Mouse (Mus musculus) hindbrain, embryonic 12.5 days (tissue): ENCODE data around the gene Phox2b. TPM values are rescaled to one million over a fixed set of nuclear protein-coding genes. Genes with fewer than 3 reads are reported as not detected.

Source experiments
- ATAC-seq: fragments of 200-750 bp; cut with Nextera tagmentation; 2 replicates; pipeline ENCODE4 v1.8.0; 2017; ENCODE audit warnings: moderate TSS enrichment; ENCODE audit not compliant: low FRiP score
- H3K27ac ChIP-seq: fragments of 300-500 bp; sonication (generic); 2 replicates; pipeline ENCODE4 v1.5.1; 2016; ENCODE audit warnings: mild to moderate bottlenecking
- H3K27me3 ChIP-seq: fragments of 300-500 bp; sonication (generic); 2 replicates; pipeline ENCODE4 v1.6.1; 2016; ENCODE audit warnings: mild to moderate bottlenecking
- H3K36me3 ChIP-seq: fragments of 300-500 bp; sonication (generic); 2 replicates; pipeline ENCODE4 v1.6.1; 2016; ENCODE audit warnings: mild to moderate bottlenecking
- H3K4me1 ChIP-seq: fragments of 300-500 bp; sonication (generic); 2 replicates; pipeline ENCODE4 v1.6.1; 2016
- H3K4me2 ChIP-seq: fragments of 300-500 bp; sonication (generic); replicated peaks from 2 replicates; pipeline ENCODE4 v1.6.1; 2016; ENCODE audit warnings: mild to moderate bottlenecking
- H3K4me3 ChIP-seq: fragments of 300-500 bp; sonication (generic); 2 replicates; pipeline ENCODE4 v1.5.1; 2016; ENCODE audit warnings: mild to moderate bottlenecking
- H3K9ac ChIP-seq: fragments of 300-500 bp; sonication (generic); 2 replicates; pipeline ENCODE4 v1.6.1; 2016; ENCODE audit warnings: mild to moderate bottlenecking, moderate library complexity
- H3K9me3 ChIP-seq: fragments of 300-500 bp; sonication (generic); replicated peaks from 2 replicates; pipeline ENCODE4 v1.6.1; 2016; ENCODE audit warnings: mild to moderate bottlenecking
- WGBS: fragments of 180-500 bp; shearing (Covaris S2); methylation state at CpG from one replicate; pipeline ENCODE4 v1.1.7; 2016; 5-methylcytosine and 5-hydroxymethylcytosine counted together
- polyA plus RNA-seq: library from polyadenylated mRNA; unstranded; fragments of >200 nt; fragmentation: Nextera tagmentation; extraction: Ambion mirVana; gene quantifications from 2 replicates; pipeline ENCODE4 v1.2.1, GENCODE M21; 2016

Gene Phox2b
- 43.5 and 50.2 TPM in 2 replicates for polyA plus RNA-seq

- WGBS: under 1% methylated on average over 16 of the region's 16 CpGs
- Histone ChIP-seq H3K27ac (peak within 1 kb of the TSS; percentile 75), H3K4me1 (peaks cover 8% of the 10 kb centered on the region), H3K27me3 (peaks cover 91% of the 10 kb centered on the region), H3K9ac (0 out of 2 replicates have a peak within 1 kb of the TSS, but pooled peaks have one; percentile 23), H3K36me3 (no peaks in the 10 kb centered on the region), H3K9me3 (no peaks in the 10 kb centered on the region), H3K4me2 (no peak within 1 kb of the TSS), H3K4me3 (peak within 1 kb of the TSS; percentile 26)
- ATAC-seq: peak; percentile 51
Observed at GRCm38 (mm10) chr5:67098733-67099323, at the start of gene Phox2b. Phox2b (minus strand) TSS chr5:67099301.

- no peaks in the 10 kb centered on the region for H3K27me3 ChIP-seq
- no peak overlapping the region for H3K9ac ChIP-seq
- 65% methylated on average over 4 of the region's 4 CpGs for WGBS
- no peaks in the 10 kb centered on the region for H3K9me3 ChIP-seq
- H3K4me3 ChIP-seq: no peak overlapping the region
- H3K27ac ChIP-seq: no peak overlapping the region
- H3K36me3 ChIP-seq: no peaks in the 10 kb centered on the region
- peaks cover 18% of the 10 kb centered on the region for H3K4me1 ChIP-seq
- H3K4me2 ChIP-seq: no peak overlapping the region
- no peak for ATAC-seq
Observed at GRCm38 (mm10) chr5:67142622-67143021, 43.5 kb upstream of the Phox2b start.

- Histone ChIP-seq H3K4me3 (no peak overlapping the region), H3K27me3 (peaks cover 5% of the 10 kb centered on the region; the same call in 1 of the 2 replicates), H3K9me3 (no peaks in the 10 kb centered on the region), H3K4me2 (peak overlapping the region; percentile 40), H3K4me1 (peaks cover 23% of the 10 kb centered on the region), H3K36me3 (no peaks in the 10 kb centered on the region), H3K9ac (peak overlapping the region; percentile 42; the same call in 1 of the 2 replicates), H3K27ac (peak overlapping the region; percentile 58)
- peak; percentile 47 for ATAC-seq
- WGBS: 26% methylated on average over 25 of the region's 25 CpGs
Observed at GRCm38 (mm10) chr5:67139052-67140015, 40.2 kb upstream of the Phox2b start.

GRCm38 (mm10) chr5:67138643-67139042 is 39.5 kb upstream of the Phox2b start:
- H3K4me3 ChIP-seq: no peak overlapping the region
- H3K36me3 ChIP-seq: no peaks in the 10 kb centered on the region
- 12% methylated on average over 8 of the region's 8 CpGs for WGBS
- peak overlapping the region; percentile 58 for H3K27ac ChIP-seq
- no peaks in the 10 kb centered on the region for H3K9me3 ChIP-seq
- H3K27me3 ChIP-seq: peaks cover 5% of the 10 kb centered on the region; the same call in 1 of the 2 replicates
- H3K9ac ChIP-seq: no peak overlapping the region
- H3K4me2 ChIP-seq: peak overlapping the region; percentile 23; the same call in 1 of the 2 replicates
- ATAC-seq: peak; percentile 77
- H3K4me1 ChIP-seq: peaks cover 23% of the 10 kb centered on the region

GRCm38 (mm10) chr5:67134698-67135097 is 35.6 kb upstream of the Phox2b start:
- no peak for ATAC-seq
- no peak overlapping the region for H3K4me3 ChIP-seq
- H3K9ac ChIP-seq: no peak overlapping the region
- no peak overlapping the region for H3K4me2 ChIP-seq
- peaks cover 5% of the 10 kb centered on the region; the same call in 1 of the 2 replicates for H3K27me3 ChIP-seq
- no peaks in the 10 kb centered on the region for H3K9me3 ChIP-seq
- peaks cover 21% of the 10 kb centered on the region for H3K4me1 ChIP-seq
- WGBS: 46% methylated on average over 6 of the region's 6 CpGs
- no peaks in the 10 kb centered on the region for H3K36me3 ChIP-seq
- H3K27ac ChIP-seq: no peak overlapping the region

GRCm38 (mm10) chr5:67131671-67132070 is 32.6 kb upstream of the Phox2b start:
- H3K27me3 ChIP-seq: peaks cover 3% of the 10 kb centered on the region; the same call in 1 of the 2 replicates
- H3K9me3 ChIP-seq: no peaks in the 10 kb centered on the region
- ATAC-seq: no peak
- no peak overlapping the region for H3K4me2 ChIP-seq
- 71% methylated on average over 2 of the region's 2 CpGs for WGBS
- H3K27ac ChIP-seq: no peak overlapping the region
- no peaks in the 10 kb centered on the region for H3K36me3 ChIP-seq
- H3K4me1 ChIP-seq: peaks cover 5% of the 10 kb centered on the region
- H3K4me3 ChIP-seq: no peak overlapping the region
- H3K9ac ChIP-seq: no peak overlapping the region

GRCm38 (mm10) chr5:67106261-67106660 is 7.2 kb upstream of the Phox2b start:
- H3K27ac ChIP-seq: no peak overlapping the region
- 88% methylated on average over 2 of the region's 2 CpGs for WGBS
- no peaks in the 10 kb centered on the region for H3K4me1 ChIP-seq
- peaks cover 72% of the 10 kb centered on the region for H3K27me3 ChIP-seq
- H3K9me3 ChIP-seq: no peaks in the 10 kb centered on the region; the same call in 1 of the 2 replicates
- no peak overlapping the region for H3K4me3 ChIP-seq
- no peaks in the 10 kb centered on the region for H3K36me3 ChIP-seq
- no peak overlapping the region for H3K4me2 ChIP-seq
- H3K9ac ChIP-seq: no peak overlapping the region
- no peak for ATAC-seq

- H3K9ac ChIP-seq: no peak overlapping the region
- no peak overlapping the region for H3K27ac ChIP-seq
- no peak for ATAC-seq
- peaks cover 90% of the 10 kb centered on the region for H3K27me3 ChIP-seq
- no peaks in the 10 kb centered on the region for H3K36me3 ChIP-seq
- no peaks in the 10 kb centered on the region for H3K4me1 ChIP-seq
- H3K4me3 ChIP-seq: no peak overlapping the region
- H3K4me2 ChIP-seq: no peak overlapping the region
- H3K9me3 ChIP-seq: no peaks in the 10 kb centered on the region; the same call in 1 of the 2 replicates
- 2% methylated on average over 3 of the region's 3 CpGs for WGBS
Observed at GRCm38 (mm10) chr5:67103016-67103415, 3.9 kb upstream of the Phox2b start.

GRCm38 (mm10) chr5:67101793-67102600 is 2.9 kb upstream of the Phox2b start:
- no peak overlapping the region for H3K9ac ChIP-seq
- H3K9me3 ChIP-seq: no peaks in the 10 kb centered on the region; the same call in 1 of the 2 replicates
- H3K4me1 ChIP-seq: no peaks in the 10 kb centered on the region
- 2% methylated on average over 28 of the region's 28 CpGs for WGBS
- peak overlapping the region; percentile 19; the same call in 1 of the 2 replicates for H3K4me2 ChIP-seq
- ATAC-seq: peak; percentile 79
- H3K4me3 ChIP-seq: no peak overlapping the region
- H3K27me3 ChIP-seq: peaks cover 93% of the 10 kb centered on the region
- H3K27ac ChIP-seq: peak overlapping the region; percentile 31
- H3K36me3 ChIP-seq: no peaks in the 10 kb centered on the region

GRCm38 (mm10) chr5:67101395-67101760 is 2.3 kb upstream of the Phox2b start:
- peak overlapping the region; percentile 57 for H3K27ac ChIP-seq
- no peaks in the 10 kb centered on the region for H3K36me3 ChIP-seq
- peak overlapping the region; percentile 19; the same call in 1 of the 2 replicates for H3K4me2 ChIP-seq
- H3K9ac ChIP-seq: no peak overlapping the region
- peaks cover 3% of the 10 kb centered on the region; the same call in 1 of the 2 replicates for H3K4me1 ChIP-seq
- H3K4me3 ChIP-seq: no peak overlapping the region
- H3K27me3 ChIP-seq: peaks cover 92% of the 10 kb centered on the region
- 0 out of 2 replicates have a peak, but pooled peaks have one; percentile 23 for ATAC-seq
- no peaks in the 10 kb centered on the region; the same call in 1 of the 2 replicates for H3K9me3 ChIP-seq
- WGBS: under 1% methylated on average over 9 of the region's 9 CpGs

GRCm38 (mm10) chr5:67100564-67101394 is 1.7 kb upstream of the Phox2b start:
- peak overlapping the region; percentile 23; the same call in 1 of the 2 replicates for H3K9ac ChIP-seq
- no peak for ATAC-seq
- H3K4me2 ChIP-seq: 0 out of 2 replicates have a peak overlapping the region, but pooled peaks have one; percentile 6
- H3K4me1 ChIP-seq: peaks cover 8% of the 10 kb centered on the region
- no peaks in the 10 kb centered on the region for H3K9me3 ChIP-seq
- 0 out of 2 replicates have a peak overlapping the region, but pooled peaks have one; percentile 1 for H3K4me3 ChIP-seq
- H3K27me3 ChIP-seq: peaks cover 92% of the 10 kb centered on the region
- WGBS: 1% methylated on average over 34 of the region's 34 CpGs
- H3K36me3 ChIP-seq: no peaks in the 10 kb centered on the region
- peak overlapping the region; percentile 60 for H3K27ac ChIP-seq
